Comparison of ENCODE assay signal across 8 mouse cellular contexts in genomic region chr8:94386214-94387026, GRCm38 (mm10). TPM values are rescaled to one million over a fixed set of nuclear protein-coding genes. Genes with fewer than 3 reads are reported as not detected.
DNase-seq lines count a peak whose midpoint lies in the region; ATAC-seq and TF ChIP-seq lines count a peak whose summit lies in the region.

TSS of gene Herpud1 (plus strand) at chr8:94386438.

- peak; percentile 100 for ATAC-seq in forebrain, embryonic 16.5 days
- peak; percentile 98 for ATAC-seq in lung, embryonic 14.5 days (ENCODE audit: insufficient read depth)

- intact Hi-C loops in heart, postnatal 36 days (cut with DNase I), result loop anchor here (1.0 kb wide), 2 partner anchors 23 to 28 kb away; no protein-coding TSS in a partner anchor

- TF ChIP-seq CTCF in layer of hippocampus, adult 2 months (conservative IDR thresholded peaks at IDR 0.05), result no peak
- TF ChIP-seq CTCF in lung, embryonic 14.5 days (IDR thresholded peaks at IDR 0.05; ENCODE audit: low read depth), result no peak
- TF ChIP-seq CTCF in olfactory bulb, adult 2 months (IDR thresholded peaks at IDR 0.05; ENCODE audit: insufficient read depth, low read depth, low read length), result no peak
- TF ChIP-seq CTCF in thymus, adult 2 months (IDR thresholded peaks at IDR 0.05; ENCODE audit: borderline replicate concordance, control insufficient read depth, extremely low read depth, insufficient read depth, low read length, poor library complexity), result 0 out of 2 replicates have a peak, but pooled peaks have one; percentile 43

- TF ChIP-seq POLR2A in olfactory bulb, adult 2 months (IDR thresholded peaks at IDR 0.05; ENCODE audit: insufficient read depth, low read depth, low read length), result peak; percentile 98
- TF ChIP-seq POLR2A in thymus, adult 2 months (IDR thresholded peaks at IDR 0.05; ENCODE audit: control insufficient read depth, extremely low read depth, insufficient read depth, low read length, poor library complexity), result peak; percentile 98

- peak; percentile 91 for DNase-seq in ES-E14 (ENCODE audit: low read depth, low spot score)
- DNase-seq in cerebellum, adult 11-12 months, result peak; percentile 98
- DNase-seq in heart, postnatal 36 days, result peak; percentile 97 to 98
- peak; percentile 98 to 99 for DNase-seq in layer of hippocampus, adult 2 months (ENCODE audit: low spot score in 2 of 2)
- DNase-seq in lung, embryonic 14.5 days, result peak; percentile 98
- peak; percentile 98 for DNase-seq in thymus, adult 2 months

- no peaks in the 10 kb centered on the region for H3K27me3 ChIP-seq in forebrain, embryonic 16.5 days (replicated peaks; ENCODE audit: control insufficient read depth, insufficient read depth, low read length)
- H3K27me3 ChIP-seq in lung, embryonic 14.5 days (ENCODE audit: insufficient read depth, low read length), result no peaks in the 10 kb centered on the region
- no peaks in the 10 kb centered on the region for H3K27me3 ChIP-seq in thymus, adult 2 months (ENCODE audit: control insufficient read depth, insufficient read depth, low read length)

- peak within 1 kb of the TSS; percentile 76 for H3K4me2 ChIP-seq in forebrain, embryonic 16.5 days (ENCODE audit: low read length)
- peak within 1 kb of the TSS; percentile 89 for H3K4me2 ChIP-seq in lung, embryonic 14.5 days

- no peaks in the 10 kb centered on the region for H3K9me3 ChIP-seq in ES-E14 (ENCODE audit: control insufficient read depth, insufficient read depth, low read depth, low read length)
- no peaks in the 10 kb centered on the region for H3K9me3 ChIP-seq in forebrain, embryonic 16.5 days (ENCODE audit: control insufficient read depth, low read length)
- H3K9me3 ChIP-seq in lung, embryonic 14.5 days (ENCODE audit: low read depth, low read length), result no peaks in the 10 kb centered on the region

- peak within 1 kb of the TSS; percentile 4; the same call in 1 of the 2 replicates for H3K27ac ChIP-seq in ES-E14 (ENCODE audit: insufficient read depth, low read depth, low read length, poor library complexity, severe bottlenecking)
- peak within 1 kb of the TSS; percentile 92 for H3K27ac ChIP-seq in forebrain, embryonic 16.5 days (ENCODE audit: low read length)
- H3K27ac ChIP-seq in layer of hippocampus, adult 2 months, result peak within 1 kb of the TSS; percentile 100
- H3K27ac ChIP-seq in lung, embryonic 14.5 days (ENCODE audit: low read depth), result peak within 1 kb of the TSS; percentile 91
- peak within 1 kb of the TSS; percentile 96 for H3K27ac ChIP-seq in olfactory bulb, adult 2 months (ENCODE audit: insufficient read depth, low read depth, low read length)
- H3K27ac ChIP-seq in thymus, adult 2 months (ENCODE audit: control insufficient read depth, insufficient read depth, low read length), result peak within 1 kb of the TSS; percentile 70

- peaks cover 15% of the 10 kb centered on the region; the same call in 1 of the 2 replicates for H3K36me3 ChIP-seq in ES-E14 (ENCODE audit: control insufficient read depth, insufficient read depth, low read length, poor library complexity, severe bottlenecking)
- peaks cover 19% of the 10 kb centered on the region for H3K36me3 ChIP-seq in forebrain, embryonic 16.5 days (ENCODE audit: control insufficient read depth, insufficient read depth)
- peaks cover 25% of the 10 kb centered on the region for H3K36me3 ChIP-seq in lung, embryonic 14.5 days (ENCODE audit: insufficient read depth)
- peaks cover 22% of the 10 kb centered on the region for H3K36me3 ChIP-seq in thymus, adult 2 months (ENCODE audit: control insufficient read depth, insufficient read depth, low read length)

- in situ Hi-C loops in ES-E14 (cut with MboI; ENCODE audit: low sequenced_read_pairs in 2 of 2, unreplicated experiment in 2 of 2), result no loop called here

- H3K9ac ChIP-seq in ES-E14 (ENCODE audit: insufficient read depth, low read depth, low read length, poor library complexity, severe bottlenecking), result peak within 1 kb of the TSS; percentile 94
- H3K9ac ChIP-seq in forebrain, embryonic 16.5 days (replicated peaks; ENCODE audit: low read depth, low read length), result peak within 1 kb of the TSS; percentile 94
- H3K9ac ChIP-seq in lung, embryonic 14.5 days, result peak within 1 kb of the TSS; percentile 84

- under 1% methylated on average over 65 of the region's 65 CpGs for WGBS in forebrain, embryonic 16.5 days
- under 1% methylated on average over 65 of the region's 65 CpGs for WGBS in lung, embryonic 14.5 days
- WGBS in olfactory bulb, adult 2 months, result under 1% methylated on average over 65 of the region's 65 CpGs
- WGBS in thymus, adult 2 months, result under 1% methylated on average over 65 of the region's 65 CpGs

- peaks cover 0 to 9% of the 10 kb centered on the region in 2 experiments; a peak in 1 of 4 replicates for H3K4me1 ChIP-seq in ES-E14 (ENCODE audit: control insufficient read depth in 2 of 2, insufficient read depth in 2 of 2, low read length in 2 of 2, poor library complexity in 1 of 2)
- peaks cover 19% of the 10 kb centered on the region for H3K4me1 ChIP-seq in forebrain, embryonic 16.5 days (replicated peaks; ENCODE audit: control insufficient read depth, insufficient read depth, low read length)
- peaks cover 6% of the 10 kb centered on the region; the same call in 1 of the 2 replicates for H3K4me1 ChIP-seq in lung, embryonic 14.5 days (ENCODE audit: insufficient read depth)
- H3K4me1 ChIP-seq in olfactory bulb, adult 2 months (ENCODE audit: control insufficient read depth, insufficient read depth, low read length), result 0 out of 2 replicates have a peak, but pooled peaks cover 5% of the 10 kb centered on the region
- H3K4me1 ChIP-seq in thymus, adult 2 months (replicated peaks; ENCODE audit: control insufficient read depth, insufficient read depth, low read length), result peaks cover 10% of the 10 kb centered on the region; the same call in 1 of the 2 replicates

- H3K4me3 ChIP-seq in ES-E14 (ENCODE audit: insufficient read depth in 1 of 2, low read depth in 1 of 2, low read length in 2 of 2, poor library complexity in 1 of 2, severe bottlenecking in 1 of 2), result peak within 1 kb of the TSS; percentile 81 to 91
- H3K4me3 ChIP-seq in forebrain, embryonic 16.5 days (replicated peaks; ENCODE audit: low read length), result peak within 1 kb of the TSS; percentile 71
- H3K4me3 ChIP-seq in layer of hippocampus, adult 2 months, result peak within 1 kb of the TSS; percentile 94
- H3K4me3 ChIP-seq in lung, embryonic 14.5 days (ENCODE audit: low read depth, low read length), result peak within 1 kb of the TSS; percentile 91
- peak within 1 kb of the TSS; percentile 90 for H3K4me3 ChIP-seq in olfactory bulb, adult 2 months (ENCODE audit: insufficient read depth, low read depth, low read length)
- H3K4me3 ChIP-seq in thymus, adult 2 months (ENCODE audit: control insufficient read depth, insufficient read depth, low read length), result peak within 1 kb of the TSS; percentile 91

TF ChIP-seq in ES-E14, 5 proteins besides CTCF, POLR2A, EP300 and RAD21:
- no peak for TF ChIP-seq ZNF384 (IDR thresholded peaks at IDR 0.05; ENCODE audit: low read depth, low read length)
- peak; percentile 67; the same call in 1 of the 2 replicates for TF ChIP-seq CHD2 (IDR thresholded peaks at IDR 0.05; ENCODE audit: low read depth, low read length)

RNA-seq across cellular contexts. Expression of gene Herpud1, which starts in this region (rescaled TPM):
- total RNA-seq in ES-E14 (2012; rRNA removed), result 50.4 and 76.5 TPM in 2 replicates
- polyA plus RNA-seq in forebrain, embryonic 16.5 days (2015; fragmentation: Nextera tagmentation; extraction: Ambion mirVana), result 68.0 and 78.0 TPM in 2 replicates
- 100 to 1,000 TPM; 281 to 377 TPM for total RNA-seq in heart, postnatal 36 days (2021)
- 10 to 100 TPM; 54.4 to 57.3 TPM for total RNA-seq in layer of hippocampus, adult 2 months (2021)
- polyA plus RNA-seq in lung, embryonic 14.5 days (2014; fragmentation: Nextera tagmentation; extraction: Ambion mirVana), result 97.9 and 111 TPM in 2 replicates
- polyA plus RNA-seq in olfactory bulb, adult 2 months (2012; ENCODE audit: insufficient read depth, insufficient read length, low replicate concordance, missing spikeins), result not detected in 2 replicates
- 198 and 218 TPM in 2 replicates for polyA plus RNA-seq in thymus, adult 2 months (2012; rRNA removed)

Comparison
In these comparisons a context has a peak if more than half of its experiments do, and no peak if none do; other contexts are left out.
1. Peak in every context shown above with its lines: DNase-seq, ATAC-seq, H3K4me3 ChIP-seq and H3K27ac ChIP-seq.
2. H3K27ac ChIP-seq: peak in every context shown above with its lines; median percentile 100 in layer of hippocampus, adult 2 months; 96 in olfactory bulb, adult 2 months; 92 in forebrain, embryonic 16.5 days; 91 in lung, embryonic 14.5 days; 70 in thymus, adult 2 months; 4 in ES-E14.